Mouse (Mus musculus) heart, embryonic 14.5 days (tissue): ENCODE results near the gene Ces1e. TPM values are rescaled to one million over a fixed set of nuclear protein-coding genes. Genes with fewer than 3 reads are reported as not detected.

Experiments used
- ATAC-seq: fragments of 200-750 bp; cut with Nextera tagmentation; 2 replicates; pipeline ENCODE4 v1.8.0; 2017; ENCODE audit warnings: low read depth, moderate TSS enrichment; ENCODE audit not compliant: insufficient number of reproducible peaks, insufficient read depth, low FRiP score
- H3K27ac ChIP-seq, 2 experiments: fragments of 200-500 bp in 1 of 2; fragments of 300-500 bp in 1 of 2; sonication (generic) in 1 of 2; replicated peaks in 1 of 2; 2 replicates each; pipeline ENCODE4 v1.5.1; 2012 to 2014; ENCODE audit warnings: low read depth in 2 of 2, low read length in 2 of 2, control low read depth in 1 of 2, mild to moderate bottlenecking in 1 of 2, mixed read lengths in 1 of 2; ENCODE audit not compliant: control insufficient read depth in 1 of 2, insufficient read depth in 1 of 2
- H3K27me3 ChIP-seq: fragments of 300-500 bp; sonication (generic); 2 replicates; pipeline ENCODE4 v1.6.1; 2014; ENCODE audit warnings: mild to moderate bottlenecking, low read length, control low read depth; ENCODE audit not compliant: control insufficient read depth, insufficient read depth
- H3K36me3 ChIP-seq: fragments of 300-500 bp; sonication (generic); 2 replicates; pipeline ENCODE4 v1.6.1; 2014; ENCODE audit warnings: mild to moderate bottlenecking, control low read depth, low read length, mixed read lengths; ENCODE audit not compliant: control insufficient read depth, insufficient read depth
- H3K4me1 ChIP-seq, 2 experiments: fragments of 200-500 bp in 1 of 2; fragments of 300-500 bp in 1 of 2; sonication (generic) in 1 of 2; 2 replicates each; pipeline ENCODE4 v1.6.1; 2012 to 2014; ENCODE audit warnings: low read length in 2 of 2, control low read depth in 1 of 2, mixed read lengths in 1 of 2; ENCODE audit not compliant: control insufficient read depth in 2 of 2, insufficient read depth in 2 of 2
- H3K4me2 ChIP-seq: fragments of 300-500 bp; sonication (generic); 2 replicates; pipeline ENCODE4 v1.6.1; 2014; ENCODE audit warnings: mild to moderate bottlenecking, low read length
- H3K4me3 ChIP-seq, 2 experiments: fragments of 200-500 bp in 1 of 2; fragments of 300-500 bp in 1 of 2; sonication (generic) in 1 of 2; 2 replicates each; pipeline ENCODE4 v1.5.1; 2012 to 2014; ENCODE audit warnings: low read length in 2 of 2, mild to moderate bottlenecking in 2 of 2, control low read depth in 1 of 2, low read depth in 1 of 2, moderate library complexity in 1 of 2; ENCODE audit not compliant: control insufficient read depth in 1 of 2, insufficient read depth in 1 of 2
- H3K9ac ChIP-seq: fragments of 300-500 bp; sonication (generic); 2 replicates; pipeline ENCODE4 v1.6.1; 2014; ENCODE audit warnings: mild to moderate bottlenecking, low read length
- H3K9me3 ChIP-seq: fragments of 300-500 bp; sonication (generic); 2 replicates; pipeline ENCODE4 v1.6.1; 2016; ENCODE audit warnings: low read length, control low read depth; ENCODE audit not compliant: control insufficient read depth
- WGBS: fragments of 180-500 bp; shearing (Covaris S2); extraction: QIAGEN DNeasy Blood & Tissue Kit; methylation state at CpG from one replicate; pipeline ENCODE4 v1.1.7; 2014; 5-methylcytosine and 5-hydroxymethylcytosine counted together
- polyA plus RNA-seq: library from polyadenylated mRNA; unstranded; fragments of >200 nt; fragmentation: Nextera tagmentation; extraction: Ambion mirVana; gene quantifications from 2 replicates; pipeline ENCODE4 v1.2.1, GENCODE M21; 2014

Gene Ces1e
- polyA plus RNA-seq, 1 experiment from 2014 or later = 0.12 TPM

- no peak overlapping the region for H3K4me3 ChIP-seq
- whole genome bisulfite sequencing = 54% methylated on average over 2 of the region's 2 CpGs
- peaks cover 5 to 20% of the 10 kb centered on the region in 2 experiments for H3K4me1 ChIP-seq
- no peak overlapping the region for H3K27ac ChIP-seq
- H3K9me3 ChIP-seq = no peaks in the 10 kb centered on the region
- H3K9ac ChIP-seq = no peak overlapping the region
- no peak for ATAC-seq
- H3K27me3 ChIP-seq = no peaks in the 10 kb centered on the region
- H3K36me3 ChIP-seq = no peaks in the 10 kb centered on the region
- H3K4me2 ChIP-seq = no peak overlapping the region
Measured at GRCm38 (mm10) chr8:93174554-93174953, 54.9 kb downstream of the Ces1e start.

- ATAC-seq = peak; percentile 39; the same call in 1 of the 2 replicates
- H3K36me3 ChIP-seq = no peaks in the 10 kb centered on the region
- no peak overlapping the region for H3K9ac ChIP-seq
- peaks cover 5 to 20% of the 10 kb centered on the region in 2 experiments for H3K4me1 ChIP-seq
- 0 out of 4 replicates have a peak overlapping the region, but pooled peaks have one; percentile 21 to 24 for H3K27ac ChIP-seq
- H3K27me3 ChIP-seq = no peaks in the 10 kb centered on the region
- no peak overlapping the region for H3K4me2 ChIP-seq
- 30% methylated on average over 1 of the region's 1 CpGs for WGBS
- no peak overlapping the region for H3K4me3 ChIP-seq
- H3K9me3 ChIP-seq = no peaks in the 10 kb centered on the region
Measured at GRCm38 (mm10) chr8:93171846-93172590, 57.4 kb downstream of the Ces1e start.

GRCm38 (mm10) chr8:93163363-93163762, 66.1 kb downstream of the Ces1e start:
- 76% methylated on average over 1 of the region's 1 CpGs for WGBS
- no peak for ATAC-seq
- H3K9me3 ChIP-seq = no peaks in the 10 kb centered on the region
- H3K27ac ChIP-seq = no peak overlapping the region
- no peaks in the 10 kb centered on the region for H3K4me1 ChIP-seq
- no peaks in the 10 kb centered on the region for H3K36me3 ChIP-seq
- H3K4me2 ChIP-seq = no peak overlapping the region
- H3K27me3 ChIP-seq = no peaks in the 10 kb centered on the region
- no peak overlapping the region for H3K4me3 ChIP-seq
- H3K9ac ChIP-seq = no peak overlapping the region

GRCm38 (mm10) chr8:93151401-93151800, 78.0 kb downstream of the Ces1e start:
- H3K27ac ChIP-seq = no peak overlapping the region
- no peak overlapping the region for H3K9ac ChIP-seq
- WGBS = 79% methylated on average over 1 of the region's 1 CpGs
- no peak overlapping the region for H3K4me3 ChIP-seq
- H3K36me3 ChIP-seq = no peaks in the 10 kb centered on the region
- H3K9me3 ChIP-seq = no peaks in the 10 kb centered on the region
- H3K4me1 ChIP-seq = no peaks in the 10 kb centered on the region
- no peaks in the 10 kb centered on the region for H3K27me3 ChIP-seq
- H3K4me2 ChIP-seq = no peak overlapping the region
- no peak for ATAC-seq

Other genes with a start within 250 kb of the Ces1e start
- not detected in 2 replicates for gene Ces1a, start 181.4 kb downstream of the Ces1e start, polyA plus RNA-seq
- gene Ces1b, start 149.6 kb downstream of the Ces1e start, polyA plus RNA-seq = not detected in 2 replicates
- not detected in 2 replicates for gene Ces1c, start 98.3 kb downstream of the Ces1e start, polyA plus RNA-seq
- 0.09 and 0.39 TPM in 2 replicates for gene Ces1d, start 31.8 kb downstream of the Ces1e start, polyA plus RNA-seq
- gene Ces1f, start 50.1 kb upstream of the Ces1e start, polyA plus RNA-seq = not detected in 2 replicates
- gene Ces1g, start 107.7 kb upstream of the Ces1e start, polyA plus RNA-seq = not detected in 2 replicates
- not detected in 2 replicates for gene Ces1h, start 150.1 kb upstream of the Ces1e start, polyA plus RNA-seq